11 mouse cellular contexts compared by ENCODE assay signal in the genomic region with DNA sequence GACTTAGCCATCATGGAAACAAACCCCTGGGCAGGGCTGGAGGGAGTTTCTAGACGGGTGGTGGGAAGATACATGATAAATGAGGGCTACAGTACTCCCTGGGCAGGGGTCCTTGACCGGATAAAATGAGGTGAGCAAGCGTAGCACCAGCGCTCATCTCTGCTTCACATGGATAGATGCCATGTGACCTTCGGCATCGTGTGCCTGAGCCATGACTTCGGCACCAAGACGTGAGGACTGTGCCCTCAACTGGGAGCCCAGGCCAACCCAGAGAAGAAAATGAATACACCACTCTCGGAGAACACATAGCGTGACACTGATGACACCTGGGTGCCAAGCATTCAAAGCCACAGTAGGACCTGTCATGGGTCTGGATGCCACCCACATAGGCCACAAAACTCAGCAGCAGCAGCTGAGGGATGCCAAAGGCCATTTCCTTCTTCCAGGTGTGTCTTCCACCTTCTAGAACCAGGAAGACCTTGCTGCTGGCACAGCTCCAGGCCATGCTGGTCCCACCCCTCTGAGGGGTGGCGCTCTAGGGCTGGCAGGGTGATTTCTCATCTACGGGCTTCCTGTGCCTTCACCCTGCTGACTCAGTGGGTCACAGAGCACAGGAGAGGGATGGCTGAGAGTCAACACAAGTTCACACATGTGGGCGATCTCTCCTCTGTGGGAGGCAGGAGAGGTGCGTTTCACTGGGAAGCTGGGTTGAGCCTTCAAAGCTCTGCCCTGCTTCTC. TPM values are rescaled to one million over a fixed set of nuclear protein-coding genes. Genes with fewer than 3 reads are reported as not detected.
DNase-seq lines count a peak whose midpoint lies in the region; ATAC-seq and TF ChIP-seq lines count a peak whose summit lies in the region.
"Had no signal": no experiment of that assay in that cellular context is flagged by ENCODE, and none has a peak within 500 bp of the region (broad histone marks: within the 10 kb centered on the region; RNA-seq: fewer than 3 reads in every experiment).

No protein-coding gene starts in this region.

- peak; percentile 35 for DNase-seq in cerebellum, adult 9-11 months
- no peak for DNase-seq in cerebellum, adult 11 months
- DNase-seq in CD4-positive helper T cell, adult 2 months (ENCODE audit: low read depth, low spot score): peak; percentile 88
- DNase-seq in kidney, adult 2 months: peak; percentile 66
- peak; percentile 92 for DNase-seq in stomach, postnatal 0 days (ENCODE audit: low spot score)
- no peak for DNase-seq in spleen, postnatal 14 days (ENCODE audit: low spot score in 2 of 2)

- 55% methylated on average over 14 of the region's 14 CpGs for WGBS in kidney, adult 2 months
- whole genome bisulfite sequencing in stomach, postnatal 0 days: 82% methylated on average over 14 of the region's 14 CpGs
- 91% methylated on average over 14 of the region's 14 CpGs for WGBS in forebrain, embryonic 15.5 days

- peak overlapping the region; percentile 23; the same call in 1 of the 2 replicates for H3K9ac ChIP-seq in stomach, postnatal 0 days (ENCODE audit: low read length)
- no peak overlapping the region for H3K9ac ChIP-seq in forebrain, embryonic 15.5 days (replicated peaks)
- H3K9ac ChIP-seq: heart, embryonic 15.5 days; liver, embryonic 15.5 days; midbrain, embryonic 15.5 days had no signal

- TF ChIP-seq EP300 in stomach, postnatal 0 days (optimal IDR thresholded peaks at IDR 0.05): no peak

- peak; percentile 82 for ATAC-seq in stomach, postnatal 0 days (ENCODE audit: low FRiP score, low TSS enrichment)
- ATAC-seq in forebrain, embryonic 15.5 days (replicated peaks): no peak
- no peak for ATAC-seq in frontal cortex, adult (ENCODE audit: low TSS enrichment)
- ATAC-seq: midbrain, embryonic 15.5 days had no signal

- H3K4me3 ChIP-seq in kidney, adult 2 months (ENCODE audit: insufficient read depth, low read depth, low read length): no peak overlapping the region
- H3K4me3 ChIP-seq in stomach, postnatal 0 days (ENCODE audit: low read depth, low read length): no peak overlapping the region
- H3K4me3 ChIP-seq in forebrain, embryonic 15.5 days: no peak overlapping the region
- H3K4me3 ChIP-seq: heart, embryonic 15.5 days; liver, embryonic 15.5 days; midbrain, embryonic 15.5 days had no signal

- H3K36me3 ChIP-seq in kidney, adult 2 months (ENCODE audit: control insufficient read depth, insufficient read depth, low read length): no peaks in the 10 kb centered on the region
- no peaks in the 10 kb centered on the region for H3K36me3 ChIP-seq in stomach, postnatal 0 days (ENCODE audit: control insufficient read depth, insufficient read depth, low read length)
- H3K36me3 ChIP-seq in forebrain, embryonic 15.5 days: no peaks in the 10 kb centered on the region
- H3K36me3 ChIP-seq: heart, embryonic 15.5 days; liver, embryonic 15.5 days; midbrain, embryonic 15.5 days had no signal

- no peak overlapping the region for H3K27ac ChIP-seq in kidney, adult 2 months (ENCODE audit: insufficient read depth, low read depth, low read length)
- peak overlapping the region; percentile 83 for H3K27ac ChIP-seq in stomach, postnatal 0 days (replicated peaks)
- H3K27ac ChIP-seq in forebrain, embryonic 15.5 days (replicated peaks): no peak overlapping the region
- H3K27ac ChIP-seq: heart, embryonic 15.5 days; liver, embryonic 15.5 days; midbrain, embryonic 15.5 days had no signal

- no peaks in the 10 kb centered on the region for H3K27me3 ChIP-seq in kidney, adult 2 months (replicated peaks; ENCODE audit: control insufficient read depth, insufficient read depth, low read length)
- H3K27me3 ChIP-seq in stomach, postnatal 0 days (ENCODE audit: control insufficient read depth, insufficient read depth, low read length): no peaks in the 10 kb centered on the region
- no peaks in the 10 kb centered on the region for H3K27me3 ChIP-seq in forebrain, embryonic 15.5 days
- H3K27me3 ChIP-seq: heart, embryonic 15.5 days; liver, embryonic 15.5 days; midbrain, embryonic 15.5 days had no signal

- H3K9me3 ChIP-seq in stomach, postnatal 0 days (ENCODE audit: control insufficient read depth, low read length): no peaks in the 10 kb centered on the region
- no peaks in the 10 kb centered on the region for H3K9me3 ChIP-seq in forebrain, embryonic 15.5 days
- H3K9me3 ChIP-seq: heart, embryonic 15.5 days; liver, embryonic 15.5 days; midbrain, embryonic 15.5 days had no signal

- no peak for TF ChIP-seq POLR2A in kidney, adult 2 months (IDR thresholded peaks at IDR 0.05; ENCODE audit: low read depth, low read length)

- no peak overlapping the region for H3K4me2 ChIP-seq in stomach, postnatal 0 days (replicated peaks; ENCODE audit: low read depth)
- H3K4me2 ChIP-seq in forebrain, embryonic 15.5 days (replicated peaks): no peak overlapping the region
- H3K4me2 ChIP-seq: heart, embryonic 15.5 days; liver, embryonic 15.5 days; midbrain, embryonic 15.5 days had no signal

- no peak for TF ChIP-seq CTCF in kidney, adult 2 months (conservative IDR thresholded peaks at IDR 0.05; ENCODE audit: insufficient read depth, insufficient read length, low read depth, low read length)
- 0 out of 2 replicates have a peak, but pooled peaks have one; percentile 21 for TF ChIP-seq CTCF in stomach, postnatal 0 days (IDR thresholded peaks at IDR 0.05; ENCODE audit: low read depth)

- H3K4me1 ChIP-seq in kidney, adult 2 months (ENCODE audit: control insufficient read depth, insufficient read depth, low read length): no peaks in the 10 kb centered on the region
- H3K4me1 ChIP-seq in stomach, postnatal 0 days (replicated peaks; ENCODE audit: control insufficient read depth, insufficient read depth): peaks cover 4% of the 10 kb centered on the region; the same call in 1 of the 2 replicates
- peaks cover 19% of the 10 kb centered on the region for H3K4me1 ChIP-seq in forebrain, embryonic 15.5 days
- H3K4me1 ChIP-seq: midbrain, embryonic 15.5 days had no signal

RNA-seq across cellular contexts. Expression of a gene that starts 11.6 kb away (rescaled TPM):
- 8.1 and 8.5 TPM in 2 replicates for polyA plus RNA-seq in kidney, adult 2 months (2012; rRNA removed)
- 7.7 and 8.2 TPM in 2 replicates for polyA plus RNA-seq in stomach, postnatal 0 days (2015; fragmentation: Nextera tagmentation; extraction: Ambion mirVana)
- polyA plus RNA-seq in forebrain, embryonic 15.5 days (2015; fragmentation: Nextera tagmentation; extraction: Ambion mirVana): 10.9 TPM in 2 replicates

RNA-seq across cellular contexts. Expression of a gene that starts 28.1 kb away (rescaled TPM):
- polyA plus RNA-seq in kidney, adult 2 months (2012; rRNA removed): 54.9 and 71.9 TPM in 2 replicates
- polyA plus RNA-seq in stomach, postnatal 0 days (2015; fragmentation: Nextera tagmentation; extraction: Ambion mirVana): 19.0 and 21.0 TPM in 2 replicates
- 34.7 and 35.0 TPM in 2 replicates for polyA plus RNA-seq in forebrain, embryonic 15.5 days (2015; fragmentation: Nextera tagmentation; extraction: Ambion mirVana)

RNA-seq across cellular contexts. Expression of a gene that starts 31.9 kb away (rescaled TPM):
- 28.9 and 31.5 TPM in 2 replicates for polyA plus RNA-seq in kidney, adult 2 months (2012; rRNA removed)
- 77.1 and 78.9 TPM in 2 replicates for polyA plus RNA-seq in stomach, postnatal 0 days (2015; fragmentation: Nextera tagmentation; extraction: Ambion mirVana)
- polyA plus RNA-seq in forebrain, embryonic 15.5 days (2015; fragmentation: Nextera tagmentation; extraction: Ambion mirVana): 72.7 and 75.5 TPM in 2 replicates

RNA-seq across cellular contexts. Expression of a gene that starts 51.9 kb away (rescaled TPM):
- 22.6 and 24.1 TPM in 2 replicates for polyA plus RNA-seq in kidney, adult 2 months (2012; rRNA removed)
- 31.0 and 35.8 TPM in 2 replicates for polyA plus RNA-seq in stomach, postnatal 0 days (2015; fragmentation: Nextera tagmentation; extraction: Ambion mirVana)
- polyA plus RNA-seq in forebrain, embryonic 15.5 days (2015; fragmentation: Nextera tagmentation; extraction: Ambion mirVana): 106 and 109 TPM in 2 replicates

Comparison
In these comparisons a context has a peak if more than half of its experiments do, and no peak if none do; other contexts are left out.
1. DNase-seq: peak in cerebellum, adult 9-11 months (single experiment), CD4-positive helper T cell, adult 2 months (single experiment), kidney, adult 2 months (single experiment) and stomach, postnatal 0 days (single experiment); none in cerebellum, adult 11 months (single experiment) and spleen, postnatal 14 days (0 of 2).